Mouse (Mus musculus): Measurements from ENCODE around the gene Det1. TPM values are rescaled to one million over a fixed set of nuclear protein-coding genes. Genes with fewer than 3 reads are reported as not detected.

Det1 gene
- polyA plus RNA-seq, 1 experiment, result 13.6 TPM

DNA sequence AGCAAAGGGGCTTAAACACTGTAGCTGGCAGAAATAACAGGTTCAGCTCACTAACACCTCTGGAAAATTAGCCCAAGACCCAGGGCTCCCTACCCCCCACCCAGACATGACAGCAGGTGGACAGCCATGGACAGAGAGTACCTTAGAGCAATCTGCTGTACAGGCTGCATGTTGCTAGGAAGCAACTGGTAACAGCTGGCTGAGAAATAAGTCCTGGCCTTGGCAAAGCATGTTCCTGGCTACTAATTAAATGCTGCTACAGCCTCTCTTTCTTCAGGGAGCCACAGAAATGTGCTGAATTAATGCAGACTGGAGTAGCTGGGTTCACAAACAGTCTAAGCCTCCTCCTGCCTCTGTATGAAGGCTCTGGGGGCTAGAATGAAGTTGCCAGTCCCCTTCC is 32.3 kb downstream of the Det1 start:
- no peaks in the 10 kb centered on the region for H3K4me1 ChIP-seq (ENCODE audit: control insufficient read depth, insufficient read depth, low read length)
- no peak overlapping the region for H3K27ac ChIP-seq (ENCODE audit: control insufficient read depth, insufficient read depth, low read depth, low read length)
- H3K4me3 ChIP-seq (ENCODE audit: control insufficient read depth, low read depth, low read length), result no peak overlapping the region
- no peaks in the 10 kb centered on the region for H3K36me3 ChIP-seq (ENCODE audit: control insufficient read depth, insufficient read depth, low read length)
- no peak for TF ChIP-seq CTCF (IDR thresholded peaks at IDR 0.05; ENCODE audit: control insufficient read depth, insufficient read depth, insufficient replicate concordance, low read depth, low read length)
- H3K27me3 ChIP-seq (ENCODE audit: control insufficient read depth, insufficient read depth, low read length), result no peaks in the 10 kb centered on the region

GRCm38 (mm10) chr7:78813791-78814190 is 33.3 kb downstream of the Det1 start:
- Histone ChIP-seq H3K27ac (ENCODE audit: control insufficient read depth, insufficient read depth, low read depth, low read length) (no peak overlapping the region), H3K4me3 (ENCODE audit: control insufficient read depth, low read depth, low read length) (no peak overlapping the region), H3K27me3 (ENCODE audit: control insufficient read depth, insufficient read depth, low read length) (no peaks in the 10 kb centered on the region), H3K36me3 (ENCODE audit: control insufficient read depth, insufficient read depth, low read length) (no peaks in the 10 kb centered on the region), H3K4me1 (ENCODE audit: control insufficient read depth, insufficient read depth, low read length) (no peaks in the 10 kb centered on the region)
- no peak for TF ChIP-seq POLR2A (IDR thresholded peaks at IDR 0.05; ENCODE audit: control insufficient read depth, low read depth, low read length)
- TF ChIP-seq CTCF (IDR thresholded peaks at IDR 0.05; ENCODE audit: control insufficient read depth, insufficient read depth, insufficient replicate concordance, low read depth, low read length), result no peak

DNA sequence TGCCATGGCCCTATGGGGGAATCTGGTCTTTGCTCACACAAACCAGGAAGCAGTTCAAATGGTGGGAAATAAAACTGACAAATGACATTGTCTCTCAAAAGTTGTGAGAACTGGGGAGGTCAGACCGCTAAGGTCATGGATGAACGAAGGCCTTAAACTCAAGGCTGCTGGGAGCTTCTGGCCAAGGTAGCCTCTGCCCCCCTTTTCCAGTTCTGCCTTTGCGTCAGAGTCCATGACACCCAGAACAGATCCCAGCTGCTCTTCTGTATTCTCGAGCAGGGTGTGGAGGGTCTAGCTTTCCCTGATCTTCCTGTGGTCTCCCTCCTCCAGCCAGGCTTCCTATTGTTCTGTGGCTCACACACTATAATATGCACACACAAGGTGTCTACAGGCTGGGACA is 39.9 kb downstream of the Det1 start:
- TF ChIP-seq POLR2A (IDR thresholded peaks at IDR 0.05; ENCODE audit: control insufficient read depth, low read depth, low read length), result no peak
- no peak for TF ChIP-seq CTCF (IDR thresholded peaks at IDR 0.05; ENCODE audit: control insufficient read depth, insufficient read depth, insufficient replicate concordance, low read depth, low read length)
- no peak overlapping the region for H3K4me3 ChIP-seq (ENCODE audit: control insufficient read depth, low read depth, low read length)
- no peaks in the 10 kb centered on the region for H3K4me1 ChIP-seq (ENCODE audit: control insufficient read depth, insufficient read depth, low read length)
- H3K27ac ChIP-seq (ENCODE audit: control insufficient read depth, insufficient read depth, low read depth, low read length), result no peak overlapping the region
- H3K36me3 ChIP-seq (ENCODE audit: control insufficient read depth, insufficient read depth, low read length), result no peaks in the 10 kb centered on the region
- H3K27me3 ChIP-seq (ENCODE audit: control insufficient read depth, insufficient read depth, low read length), result no peaks in the 10 kb centered on the region

GRCm38 (mm10) chr7:78803841-78804240 is 43.2 kb downstream of the Det1 start:
- H3K27ac ChIP-seq (ENCODE audit: control insufficient read depth, insufficient read depth, low read depth, low read length), result no peak overlapping the region
- no peaks in the 10 kb centered on the region for H3K27me3 ChIP-seq (ENCODE audit: control insufficient read depth, insufficient read depth, low read length)
- H3K36me3 ChIP-seq (ENCODE audit: control insufficient read depth, insufficient read depth, low read length), result no peaks in the 10 kb centered on the region
- no peak overlapping the region for H3K4me3 ChIP-seq (ENCODE audit: control insufficient read depth, low read depth, low read length)
- no peaks in the 10 kb centered on the region for H3K4me1 ChIP-seq (ENCODE audit: control insufficient read depth, insufficient read depth, low read length)
- TF ChIP-seq CTCF (IDR thresholded peaks at IDR 0.05; ENCODE audit: control insufficient read depth, insufficient read depth, insufficient replicate concordance, low read depth, low read length) (no peak), POLR2A (IDR thresholded peaks at IDR 0.05; ENCODE audit: control insufficient read depth, low read depth, low read length) (no peak)

- TF ChIP-seq POLR2A (IDR thresholded peaks at IDR 0.05; ENCODE audit: control insufficient read depth, low read depth, low read length), result no peak
- Histone ChIP-seq H3K4me1 (ENCODE audit: control insufficient read depth, insufficient read depth, low read length) (no peaks in the 10 kb centered on the region), H3K27me3 (ENCODE audit: control insufficient read depth, insufficient read depth, low read length) (no peaks in the 10 kb centered on the region), H3K27ac (ENCODE audit: control insufficient read depth, insufficient read depth, low read depth, low read length) (no peak overlapping the region), H3K36me3 (ENCODE audit: control insufficient read depth, insufficient read depth, low read length) (no peaks in the 10 kb centered on the region), H3K4me3 (ENCODE audit: control insufficient read depth, low read depth, low read length) (no peak overlapping the region)
Measured at GRCm38 (mm10) chr7:78799730-78800496, 47.1 kb downstream of the Det1 start.

DNA sequence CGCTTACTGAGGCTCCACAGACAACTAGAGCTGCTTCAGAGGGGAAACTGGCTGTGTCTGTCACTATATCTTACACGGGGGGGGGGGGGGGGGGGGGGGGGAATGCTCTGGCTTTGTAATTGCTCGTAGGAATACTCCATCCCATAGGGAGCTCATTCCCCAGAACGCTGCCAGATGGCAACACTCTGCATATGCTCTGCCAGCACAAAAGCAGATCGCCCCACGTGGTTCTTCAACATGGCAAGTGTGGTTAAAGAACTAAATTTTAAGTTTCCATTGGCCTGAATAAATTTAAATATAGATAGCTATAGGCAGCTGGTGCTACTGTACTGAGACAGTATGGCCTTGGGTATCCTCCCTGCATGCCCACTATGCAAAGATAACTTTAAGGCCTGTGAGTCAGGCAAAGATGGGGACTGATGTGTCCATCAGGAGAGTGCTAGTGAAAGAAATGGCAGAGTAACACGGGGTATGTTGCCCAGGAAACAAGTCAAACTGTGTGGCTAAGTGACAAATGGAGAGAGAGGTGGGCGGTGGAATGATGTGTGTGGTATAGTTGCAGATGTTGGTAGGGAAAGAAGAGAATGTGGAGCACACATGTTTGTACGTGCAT is 49.1 kb downstream of the Det1 start:
- Histone ChIP-seq H3K27ac (ENCODE audit: control insufficient read depth, insufficient read depth, low read depth, low read length) (no peak overlapping the region), H3K27me3 (ENCODE audit: control insufficient read depth, insufficient read depth, low read length) (no peaks in the 10 kb centered on the region), H3K4me1 (ENCODE audit: control insufficient read depth, insufficient read depth, low read length) (no peaks in the 10 kb centered on the region), H3K4me3 (ENCODE audit: control insufficient read depth, low read depth, low read length) (no peak overlapping the region), H3K36me3 (ENCODE audit: control insufficient read depth, insufficient read depth, low read length) (no peaks in the 10 kb centered on the region)
- TF ChIP-seq CTCF (IDR thresholded peaks at IDR 0.05; ENCODE audit: control insufficient read depth, insufficient read depth, insufficient replicate concordance, low read depth, low read length), result no peak
- no peak for TF ChIP-seq POLR2A (IDR thresholded peaks at IDR 0.05; ENCODE audit: control insufficient read depth, low read depth, low read length)

GRCm38 (mm10) chr7:78796624-78797023 is 50.4 kb downstream of the Det1 start:
- Histone ChIP-seq H3K27me3 (ENCODE audit: control insufficient read depth, insufficient read depth, low read length) (no peaks in the 10 kb centered on the region), H3K27ac (ENCODE audit: control insufficient read depth, insufficient read depth, low read depth, low read length) (no peak overlapping the region), H3K4me1 (ENCODE audit: control insufficient read depth, insufficient read depth, low read length) (no peaks in the 10 kb centered on the region), H3K36me3 (ENCODE audit: control insufficient read depth, insufficient read depth, low read length) (no peaks in the 10 kb centered on the region), H3K4me3 (ENCODE audit: control insufficient read depth, low read depth, low read length) (no peak overlapping the region)
- TF ChIP-seq POLR2A (IDR thresholded peaks at IDR 0.05; ENCODE audit: control insufficient read depth, low read depth, low read length), result no peak
- TF ChIP-seq CTCF (IDR thresholded peaks at IDR 0.05; ENCODE audit: control insufficient read depth, insufficient read depth, insufficient replicate concordance, low read depth, low read length), result no peak
